Mouse (Mus musculus) 3T3-L1 (cell line): Measurements from ENCODE around the gene Tmem209.

Experiments used
- DNase-seq: peaks from one replicate; pipeline ENCODE4 v3.0.0-alpha.2; 2015; ENCODE audit warnings: low read depth, low spot score

Gene Tmem209

GRCm38 (mm10) chr6:30538240-30538639, 28.7 kb upstream of the Tmem209 start:
- DNase-seq = no peak

GRCm38 (mm10) chr6:30535340-30535739, 25.8 kb upstream of the Tmem209 start:
- peak; percentile 67 for DNase-seq

- DNase-seq = no peak
Observed at GRCm38 (mm10) chr6:30528800-30529199, 19.2 kb upstream of the Tmem209 start.

GRCm38 (mm10) chr6:30526586-30527515, 17.3 kb upstream of the Tmem209 start:
- no peak for DNase-seq

GRCm38 (mm10) chr6:30525456-30526332, 16.1 kb upstream of the Tmem209 start:
- no peak for DNase-seq

GRCm38 (mm10) chr6:30520400-30520799, 10.8 kb upstream of the Tmem209 start:
- no peak for DNase-seq

- DNase-seq = no peak
Observed at GRCm38 (mm10) chr6:30514242-30514641, 4.7 kb upstream of the Tmem209 start.

- DNase-seq = peak; percentile 47
Observed at GRCm38 (mm10) chr6:30510291-30510690, 708 bp upstream of the Tmem209 start.

- peak; percentile 22 for DNase-seq
Observed at GRCm38 (mm10) chr6:30508824-30509223, 759 bp downstream of the Tmem209 start.

GRCm38 (mm10) chr6:30499049-30499448, 10.5 kb downstream of the Tmem209 start:
- DNase-seq = no peak

- DNase-seq = no peak
Observed at GRCm38 (mm10) chr6:30486504-30486903, 23.1 kb downstream of the Tmem209 start.

GRCm38 (mm10) chr6:30482908-30483307, 26.7 kb downstream of the Tmem209 start:
- DNase-seq = no peak

- DNase-seq = no peak
Observed at GRCm38 (mm10) chr6:30479418-30479817, 30.2 kb downstream of the Tmem209 start.

GRCm38 (mm10) chr6:30477784-30478183, 31.8 kb downstream of the Tmem209 start:
- no peak for DNase-seq

- DNase-seq = no peak
Observed at GRCm38 (mm10) chr6:30477210-30477714, 32.3 kb downstream of the Tmem209 start.

GRCm38 (mm10) chr6:30476025-30476765, 33.4 kb downstream of the Tmem209 start:
- DNase-seq = no peak

- no peak for DNase-seq
Observed at GRCm38 (mm10) chr6:30471706-30472105, 37.9 kb downstream of the Tmem209 start.

GRCm38 (mm10) chr6:30469370-30469769, 40.2 kb downstream of the Tmem209 start:
- DNase-seq = peak; percentile 56

GRCm38 (mm10) chr6:30468684-30469083, 40.9 kb downstream of the Tmem209 start:
- DNase-seq = peak; percentile 74

- DNase-seq = no peak
Observed at GRCm38 (mm10) chr6:30468058-30468457, 41.5 kb downstream of the Tmem209 start.

GRCm38 (mm10) chr6:30465586-30465985, 44.0 kb downstream of the Tmem209 start:
- DNase-seq = no peak
